Mouse (Mus musculus): ENCODE results near the gene H2al1g.
"Not testable (repeated sequence)": the region's sequence is repeated elsewhere in the genome, so short reads cannot be mapped to it uniquely, and the experiment has no call there.

DNA sequence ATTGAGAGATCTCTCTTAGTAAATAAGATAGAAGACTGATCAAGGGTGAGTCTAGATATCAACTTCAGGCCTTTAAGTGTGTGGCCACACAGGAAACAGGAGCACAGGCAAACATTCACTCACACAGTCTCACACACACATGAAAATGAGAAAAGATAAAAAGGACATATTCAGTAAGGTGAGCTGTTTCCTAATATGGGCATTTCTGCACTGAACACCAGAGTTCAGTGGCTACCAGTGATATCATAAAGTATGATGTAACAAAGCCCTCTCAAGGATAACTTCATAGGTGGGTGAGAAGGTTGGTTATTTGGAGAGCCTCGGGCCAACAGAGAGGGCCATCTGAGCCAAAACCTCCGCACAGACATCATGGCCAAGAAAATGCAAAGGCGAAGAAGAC, at the start of gene H2al1g:
- not testable (repeated sequence) for TF ChIP-seq CTCF (IDR thresholded peaks at IDR 0.05; ENCODE audit: borderline replicate concordance, insufficient read depth, low read depth, low read length); POLR2A (IDR thresholded peaks at IDR 0.05; ENCODE audit: borderline replicate concordance, insufficient read depth, low read length)
